Mouse (Mus musculus): ENCODE data around the gene Nat9.

DNA sequence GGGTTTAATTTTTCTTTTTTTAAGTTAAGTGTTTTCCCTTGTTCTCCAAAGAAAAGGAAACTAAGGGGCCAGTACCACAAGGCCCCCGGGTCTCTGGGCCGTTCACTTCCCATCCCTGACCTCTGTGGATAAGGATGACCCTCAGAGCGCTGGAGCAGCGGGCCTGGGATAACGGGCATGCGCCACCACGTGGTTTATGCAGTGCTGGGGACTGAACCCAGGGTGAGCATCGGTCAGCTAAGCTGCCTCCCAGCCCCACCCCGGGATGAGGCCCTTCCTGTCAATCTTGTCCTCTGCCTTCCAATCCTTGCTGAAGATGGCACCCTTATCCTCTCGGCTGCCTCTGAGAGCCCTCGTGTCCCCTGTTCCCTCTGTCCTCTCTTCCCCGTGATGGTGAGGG lies 40.0 kb upstream of the Nat9 start:
- TF ChIP-seq TAL1 (IDR thresholded peaks at IDR 0.05; ENCODE audit: low read length) = no peak
- TF ChIP-seq GATA1 (IDR thresholded peaks at IDR 0.05; ENCODE audit: low read length) = no peak
